Mouse (Mus musculus): ENCODE data around the gene Col18a1. TPM values are rescaled to one million over a fixed set of nuclear protein-coding genes. Genes with fewer than 3 reads are reported as not detected.

The Col18a1 gene
- polyA plus RNA-seq (2014; fragmentation: Nextera tagmentation; extraction: Ambion mirVana): 38.6 and 51.2 TPM in 2 replicates

- Histone ChIP-seq H3K4me3 (replicated peaks; ENCODE audit: low read length) (peak within 1 kb of the TSS; percentile 41), H3K4me1 (replicated peaks; ENCODE audit: control insufficient read depth, insufficient read depth, low read length) (peaks cover 14% of the 10 kb centered on the region), H3K4me2 (replicated peaks) (peak within 1 kb of the TSS; percentile 86), H3K27me3 (ENCODE audit: control insufficient read depth, insufficient read depth, low read length) (peaks cover 29% of the 10 kb centered on the region), H3K9ac (peak within 1 kb of the TSS; percentile 56), H3K27ac (no peak within 1 kb of the TSS), H3K9me3 (ENCODE audit: control insufficient read depth, low read length) (no peaks in the 10 kb centered on the region), H3K36me3 (replicated peaks; ENCODE audit: control insufficient read depth, insufficient read depth) (no peaks in the 10 kb centered on the region)
- ATAC-seq (ENCODE audit: low FRiP score) (peak; percentile 59; the same call in 1 of the 2 replicates), DNase-seq (ENCODE audit: low spot score) (no peak)
- WGBS: under 1% methylated on average over 42 of the region's 42 CpGs
These were observed at the start of gene Col18a1 for GRCm38 (mm10) chr10:77165963-77166717. Col18a1 (minus strand) TSS chr10:77166548.

GRCm38 (mm10) chr10:77215641-77216040 is 49.3 kb upstream of the Col18a1 start:
- no peak overlapping the region for H3K4me3 ChIP-seq (replicated peaks; ENCODE audit: low read length)
- WGBS: 58% methylated on average over 4 of the region's 4 CpGs
- H3K27ac ChIP-seq: no peak overlapping the region
- ATAC-seq (ENCODE audit: low FRiP score) (no peak), DNase-seq (ENCODE audit: low spot score) (no peak)
- no peaks in the 10 kb centered on the region for H3K36me3 ChIP-seq (replicated peaks; ENCODE audit: control insufficient read depth, insufficient read depth)
- H3K4me1 ChIP-seq (replicated peaks; ENCODE audit: control insufficient read depth, insufficient read depth, low read length): 0 out of 2 replicates have a peak, but pooled peaks cover 5% of the 10 kb centered on the region
- H3K27me3 ChIP-seq (ENCODE audit: control insufficient read depth, insufficient read depth, low read length): no peaks in the 10 kb centered on the region
- H3K9ac ChIP-seq: no peak overlapping the region
- no peaks in the 10 kb centered on the region for H3K9me3 ChIP-seq (ENCODE audit: control insufficient read depth, low read length)
- H3K4me2 ChIP-seq (replicated peaks): no peak overlapping the region

GRCm38 (mm10) chr10:77214586-77214985 is 48.2 kb upstream of the Col18a1 start:
- Histone ChIP-seq H3K4me2 (replicated peaks) (no peak overlapping the region), H3K4me3 (replicated peaks; ENCODE audit: low read length) (no peak overlapping the region), H3K9ac (no peak overlapping the region), H3K36me3 (replicated peaks; ENCODE audit: control insufficient read depth, insufficient read depth) (no peaks in the 10 kb centered on the region), H3K4me1 (replicated peaks; ENCODE audit: control insufficient read depth, insufficient read depth, low read length) (0 out of 2 replicates have a peak, but pooled peaks cover 5% of the 10 kb centered on the region), H3K27ac (no peak overlapping the region), H3K9me3 (ENCODE audit: control insufficient read depth, low read length) (no peaks in the 10 kb centered on the region), H3K27me3 (ENCODE audit: control insufficient read depth, insufficient read depth, low read length) (no peaks in the 10 kb centered on the region)
- ATAC-seq (ENCODE audit: low FRiP score) (no peak), DNase-seq (ENCODE audit: low spot score) (no peak)
- 73% methylated on average over 8 of the region's 8 CpGs for WGBS

GRCm38 (mm10) chr10:77213483-77213882 is 47.1 kb upstream of the Col18a1 start:
- no peak overlapping the region for H3K4me2 ChIP-seq (replicated peaks)
- no peaks in the 10 kb centered on the region for H3K9me3 ChIP-seq (ENCODE audit: control insufficient read depth, low read length)
- no peak overlapping the region for H3K4me3 ChIP-seq (replicated peaks; ENCODE audit: low read length)
- H3K36me3 ChIP-seq (replicated peaks; ENCODE audit: control insufficient read depth, insufficient read depth): no peaks in the 10 kb centered on the region
- H3K27ac ChIP-seq: no peak overlapping the region
- H3K27me3 ChIP-seq (ENCODE audit: control insufficient read depth, insufficient read depth, low read length): no peaks in the 10 kb centered on the region
- WGBS: 96% methylated on average over 5 of the region's 5 CpGs
- ATAC-seq (ENCODE audit: low FRiP score) (no peak), DNase-seq (ENCODE audit: low spot score) (no peak)
- no peak overlapping the region for H3K9ac ChIP-seq
- H3K4me1 ChIP-seq (replicated peaks; ENCODE audit: control insufficient read depth, insufficient read depth, low read length): 0 out of 2 replicates have a peak, but pooled peaks cover 5% of the 10 kb centered on the region

- Histone ChIP-seq H3K4me1 (replicated peaks; ENCODE audit: control insufficient read depth, insufficient read depth, low read length) (0 out of 2 replicates have a peak, but pooled peaks cover 5% of the 10 kb centered on the region), H3K9ac (no peak overlapping the region), H3K27ac (no peak overlapping the region), H3K36me3 (replicated peaks; ENCODE audit: control insufficient read depth, insufficient read depth) (no peaks in the 10 kb centered on the region), H3K4me2 (replicated peaks) (no peak overlapping the region), H3K4me3 (replicated peaks; ENCODE audit: low read length) (no peak overlapping the region), H3K27me3 (ENCODE audit: control insufficient read depth, insufficient read depth, low read length) (no peaks in the 10 kb centered on the region), H3K9me3 (ENCODE audit: control insufficient read depth, low read length) (no peaks in the 10 kb centered on the region)
- no peak for DNase-seq (ENCODE audit: low spot score)
- WGBS: 82% methylated on average over 6 of the region's 6 CpGs
- ATAC-seq (ENCODE audit: low FRiP score): no peak
These were observed 46.2 kb upstream of the Col18a1 start for GRCm38 (mm10) chr10:77212354-77213120.

- H3K9me3 ChIP-seq (ENCODE audit: control insufficient read depth, low read length): no peaks in the 10 kb centered on the region
- H3K36me3 ChIP-seq (replicated peaks; ENCODE audit: control insufficient read depth, insufficient read depth): no peaks in the 10 kb centered on the region
- H3K4me2 ChIP-seq (replicated peaks): no peak overlapping the region
- H3K9ac ChIP-seq: no peak overlapping the region
- no peak overlapping the region for H3K4me3 ChIP-seq (replicated peaks; ENCODE audit: low read length)
- H3K27ac ChIP-seq: no peak overlapping the region
- no peak for ATAC-seq (ENCODE audit: low FRiP score)
- WGBS: 66% methylated on average over 11 of the region's 11 CpGs
- DNase-seq (ENCODE audit: low spot score): no peak
- H3K27me3 ChIP-seq (ENCODE audit: control insufficient read depth, insufficient read depth, low read length): no peaks in the 10 kb centered on the region
- 0 out of 2 replicates have a peak, but pooled peaks cover 5% of the 10 kb centered on the region for H3K4me1 ChIP-seq (replicated peaks; ENCODE audit: control insufficient read depth, insufficient read depth, low read length)
These were observed 44.8 kb upstream of the Col18a1 start for GRCm38 (mm10) chr10:77211116-77211570.

- H3K9me3 ChIP-seq (ENCODE audit: control insufficient read depth, low read length): no peaks in the 10 kb centered on the region
- WGBS: 95% methylated on average over 3 of the region's 3 CpGs
- no peaks in the 10 kb centered on the region for H3K27me3 ChIP-seq (ENCODE audit: control insufficient read depth, insufficient read depth, low read length)
- H3K4me2 ChIP-seq (replicated peaks): no peak overlapping the region
- H3K9ac ChIP-seq: no peak overlapping the region
- 0 out of 2 replicates have a peak, but pooled peaks cover 4% of the 10 kb centered on the region for H3K4me1 ChIP-seq (replicated peaks; ENCODE audit: control insufficient read depth, insufficient read depth, low read length)
- no peak overlapping the region for H3K27ac ChIP-seq
- ATAC-seq (ENCODE audit: low FRiP score) (no peak), DNase-seq (ENCODE audit: low spot score) (no peak)
- H3K36me3 ChIP-seq (replicated peaks; ENCODE audit: control insufficient read depth, insufficient read depth): no peaks in the 10 kb centered on the region
- H3K4me3 ChIP-seq (replicated peaks; ENCODE audit: low read length): no peak overlapping the region
These were observed 44.3 kb upstream of the Col18a1 start for GRCm38 (mm10) chr10:77210666-77211065.

- Histone ChIP-seq H3K27ac (no peak overlapping the region), H3K4me2 (replicated peaks) (no peak overlapping the region), H3K36me3 (replicated peaks; ENCODE audit: control insufficient read depth, insufficient read depth) (no peaks in the 10 kb centered on the region), H3K27me3 (ENCODE audit: control insufficient read depth, insufficient read depth, low read length) (no peaks in the 10 kb centered on the region), H3K9me3 (ENCODE audit: control insufficient read depth, low read length) (no peaks in the 10 kb centered on the region), H3K4me1 (replicated peaks; ENCODE audit: control insufficient read depth, insufficient read depth, low read length) (no peaks in the 10 kb centered on the region), H3K4me3 (replicated peaks; ENCODE audit: low read length) (no peak overlapping the region), H3K9ac (no peak overlapping the region)
- ATAC-seq (ENCODE audit: low FRiP score): no peak
- 60% methylated on average over 5 of the region's 5 CpGs for WGBS
- DNase-seq (ENCODE audit: low spot score): no peak
These were observed 42.9 kb upstream of the Col18a1 start for GRCm38 (mm10) chr10:77209261-77209660.

GRCm38 (mm10) chr10:77206565-77207079 is 40.3 kb upstream of the Col18a1 start:
- no peaks in the 10 kb centered on the region for H3K4me1 ChIP-seq (replicated peaks; ENCODE audit: control insufficient read depth, insufficient read depth, low read length)
- no peak for DNase-seq (ENCODE audit: low spot score)

More at GRCm38 (mm10) chr10:77206565-77207079, 40.3 kb upstream of the Col18a1 start:
- Histone ChIP-seq H3K9ac (no peak overlapping the region), H3K4me2 (replicated peaks) (no peak overlapping the region), H3K9me3 (ENCODE audit: control insufficient read depth, low read length) (no peaks in the 10 kb centered on the region), H3K4me3 (replicated peaks; ENCODE audit: low read length) (no peak overlapping the region), H3K27ac (0 out of 2 replicates have a peak overlapping the region, but pooled peaks have one; percentile 14), H3K27me3 (ENCODE audit: control insufficient read depth, insufficient read depth, low read length) (no peaks in the 10 kb centered on the region), H3K36me3 (replicated peaks; ENCODE audit: control insufficient read depth, insufficient read depth) (no peaks in the 10 kb centered on the region)
- ATAC-seq (ENCODE audit: low FRiP score): no peak
- 43% methylated on average over 3 of the region's 3 CpGs for WGBS

All from hindbrain, embryonic 14.5 days (tissue).